Mouse (Mus musculus): ENCODE data around the gene Olfr323. TPM values are rescaled to one million over a fixed set of nuclear protein-coding genes. Genes with fewer than 3 reads are reported as not detected.
A peak's percentile ranks its signal among the peaks of the same experiment; 100 is the strongest.

The Olfr323 gene
- total RNA-seq, 4 experiments from 2014 or later: not detected

DNA sequence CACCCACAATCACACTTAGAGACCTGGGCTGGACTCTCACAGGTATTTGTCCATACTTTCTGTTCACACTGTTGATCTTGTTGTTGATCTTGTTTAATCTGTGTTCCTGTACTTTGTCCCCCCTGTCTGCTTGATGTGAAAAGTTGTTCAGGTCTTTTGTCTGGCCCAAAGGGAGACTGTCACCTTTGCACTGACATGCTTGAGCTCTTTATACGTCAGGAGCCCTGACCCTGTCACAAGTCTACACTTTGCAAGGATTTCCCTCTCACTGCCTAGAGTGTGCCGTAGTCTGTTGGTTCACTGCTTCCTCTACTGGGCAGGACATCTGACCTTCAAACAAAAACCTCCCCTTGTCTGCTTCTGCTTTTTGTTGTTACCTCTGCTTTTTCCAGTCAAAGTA lies 25.6 kb downstream of the Olfr323 start:
- DNase-seq (ENCODE audit: low spot score in 2 of 2): no peak

DNA sequence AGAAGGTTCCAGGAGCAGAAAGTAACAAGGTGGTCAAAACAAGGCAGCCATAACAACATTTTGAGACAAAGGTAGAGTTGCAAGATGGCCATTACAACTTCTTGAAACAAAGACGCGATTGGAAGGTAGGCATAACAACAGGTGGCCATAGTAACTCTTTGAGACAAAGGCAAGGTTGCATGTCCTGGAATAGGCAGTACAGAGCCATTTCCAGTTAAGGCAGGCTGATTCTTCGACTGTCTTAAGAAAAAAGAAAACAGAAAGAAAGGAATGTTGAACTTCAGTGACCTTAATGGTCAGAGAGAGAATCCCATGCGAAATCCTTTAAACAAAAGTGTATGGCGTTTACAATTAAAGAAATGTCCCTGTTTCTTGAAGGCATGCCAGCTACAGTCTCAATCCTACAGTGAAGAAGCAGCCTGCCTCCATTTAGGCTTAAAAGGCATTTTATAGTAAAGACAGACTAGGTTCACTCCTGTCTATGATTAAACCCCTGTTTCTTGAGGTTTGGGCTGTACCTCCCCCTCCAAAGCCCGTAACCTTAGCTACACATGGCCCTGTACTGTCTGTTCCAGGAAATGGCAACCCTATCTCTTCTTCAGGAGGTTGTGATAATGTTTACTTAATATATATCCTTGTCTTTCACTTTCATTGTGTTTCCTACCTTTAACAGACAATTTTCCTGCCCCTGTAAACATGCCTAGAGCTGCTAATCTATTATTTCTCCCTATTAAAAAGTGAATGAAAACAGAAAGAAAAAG lies 27.3 kb downstream of the Olfr323 start:
- DNase-seq (ENCODE audit: low spot score in 2 of 2): no peak

- no peak for DNase-seq (ENCODE audit: low spot score in 2 of 2)
Observed at GRCm38 (mm10) chr11:58602062-58602461, 28.2 kb downstream of the Olfr323 start.

DNA sequence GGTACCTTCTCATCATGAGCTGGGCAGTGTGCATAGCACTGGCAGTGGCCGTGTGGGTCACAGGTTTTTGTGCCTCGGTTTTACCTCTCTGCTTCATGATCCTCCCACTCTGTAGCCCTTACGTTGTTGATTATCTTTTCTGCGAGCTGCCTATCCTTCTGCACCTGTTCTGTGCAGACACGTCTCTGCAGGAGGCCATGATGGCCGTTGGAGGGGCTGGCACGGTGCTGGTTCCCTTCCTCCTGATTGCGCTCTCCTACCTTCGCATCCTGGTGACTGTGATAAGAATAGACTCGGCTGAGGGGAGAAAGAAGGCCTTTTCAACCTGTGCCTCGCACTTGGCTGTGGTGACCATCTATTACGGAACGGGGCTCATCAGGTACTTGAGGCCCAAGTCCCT lies 32.5 kb downstream of the Olfr323 start:
- DNase-seq (ENCODE audit: low spot score in 2 of 2): no peak

- DNase-seq (ENCODE audit: low spot score in 2 of 2): no peak
Observed at GRCm38 (mm10) chr11:58594814-58595213, 35.5 kb downstream of the Olfr323 start, which contains the start of gene Olfr324. Gene Olfr324, plus strand, starts transcription at chr11:58595114.

GRCm38 (mm10) chr11:58588620-58589250 lies 41.6 kb downstream of the Olfr323 start:
- DNase-seq (ENCODE audit: low spot score in 2 of 2): no peak

- peak; percentile 4 to 21 for DNase-seq (ENCODE audit: low spot score in 2 of 2)
Observed at GRCm38 (mm10) chr11:58587898-58588348, 42.4 kb downstream of the Olfr323 start.

- DNase-seq (ENCODE audit: low spot score in 2 of 2): peak; percentile 15 to 37
Observed at GRCm38 (mm10) chr11:58578636-58579035, 51.7 kb downstream of the Olfr323 start.

- DNase-seq (ENCODE audit: low spot score in 2 of 2): no peak
Observed at GRCm38 (mm10) chr11:58577430-58577829, 52.9 kb downstream of the Olfr323 start, which contains the start of gene Olfr325. Gene Olfr325, plus strand, starts transcription at chr11:58577730.

Other genes starting within 250 kb of the Olfr323 start
- not detected for gene 1810065E05Rik, start 209.4 kb downstream of the Olfr323 start, total RNA-seq (2022)
- not detected for gene Gm12253, start 197.9 kb downstream of the Olfr323 start, total RNA-seq (2022)
- gene Lypd9, start 177.6 kb downstream of the Olfr323 start, total RNA-seq (2022): not detected
- gene Olfr30, start 168.2 kb downstream of the Olfr323 start, total RNA-seq (2022): not detected
- not detected for gene Olfr332, start 137.9 kb downstream of the Olfr323 start, total RNA-seq (2022)
- not detected for gene Olfr331, start 127.9 kb downstream of the Olfr323 start, total RNA-seq (2022)
- not detected for gene Olfr330, start 95.7 kb downstream of the Olfr323 start, total RNA-seq (2022)
- not detected for gene Olfr329-ps, start 84.1 kb downstream of the Olfr323 start, total RNA-seq (2022)
- under 1 TPM; 0.11 to 0.35 (median 0.23) TPM for gene Olfr328, start 74.9 kb downstream of the Olfr323 start, total RNA-seq (2022)
- gene Olfr224, start 59.9 kb downstream of the Olfr323 start, total RNA-seq (2022): not detected
- not detected for gene Olfr325, start 52.8 kb downstream of the Olfr323 start, total RNA-seq (2022)
- not detected for gene Olfr324, start 35.4 kb downstream of the Olfr323 start, total RNA-seq (2022)
- gene 2210407C18Rik, start 14.4 kb downstream of the Olfr323 start, total RNA-seq (2022): not detected
- under 1 TPM in 2 of 4 experiments, not detected in 2; 0.14 to 0.19 TPM for gene Trim58, start 10.0 kb upstream of the Olfr323 start, total RNA-seq (2022)
- not detected for gene Olfr322, start 28.3 kb upstream of the Olfr323 start, total RNA-seq (2022)
- not detected for gene Olfr320, start 50.6 kb upstream of the Olfr323 start, total RNA-seq (2022)
- gene Olfr319, start 68.7 kb upstream of the Olfr323 start, total RNA-seq (2022): under 1 TPM in 1 of 4 experiments, not detected in 3; 0.43 TPM
- under 1 TPM in 2 of 4 experiments, not detected in 2; 0.09 to 0.16 TPM for gene Olfr318, start 93.5 kb upstream of the Olfr323 start, total RNA-seq (2022)
- gene Olfr317, start 108.7 kb upstream of the Olfr323 start, total RNA-seq (2022): under 1 TPM in 3 of 4 experiments, not detected in 1; 0.19 to 0.76 (median 0.43) TPM
- gene Olfr316, start 122.2 kb upstream of the Olfr323 start, total RNA-seq (2022): 1 to 10 TPM in 2 of 4 experiments, under 1 TPM in 2; 0.59 to 1.8 (median 1.2) TPM
- gene Olfr315, start 142.7 kb upstream of the Olfr323 start, total RNA-seq (2022): not detected
- not detected for gene Olfr314, start 152.5 kb upstream of the Olfr323 start, total RNA-seq (2022)
- 1 to 10 TPM; 5.4 to 7.7 (median 6.4) TPM for gene Fam183b, start 171.5 kb upstream of the Olfr323 start, total RNA-seq (2022)
- not detected for gene Olfr313, start 184.5 kb upstream of the Olfr323 start, total RNA-seq (2022)
- gene Olfr312, start 198.7 kb upstream of the Olfr323 start, total RNA-seq (2022): not detected
- gene Olfr311, start 208.8 kb upstream of the Olfr323 start, total RNA-seq (2022): not detected
- gene Gm12258, start 216.7 kb upstream of the Olfr323 start, total RNA-seq (2022): 10 to 100 TPM; 15.8 to 24.2 (median 21.4) TPM
- 10 to 100 TPM in 3 of 4 experiments, 1 to 10 TPM in 1; 7.1 to 14.0 (median 12.1) TPM for gene 2810021J22Rik, start 236.7 kb upstream of the Olfr323 start, total RNA-seq (2022)

Measured in layer of hippocampus, adult 8-10 months (tissue).